Mouse (Mus musculus) megakaryocyte, embryonic 14.5 days (primary cell): ENCODE measurements around the gene Gm17662. TPM values are rescaled to one million over a fixed set of nuclear protein-coding genes. Genes with fewer than 3 reads are reported as not detected.

ENCODE experiments used
- H3K27me3 ChIP-seq: replicated peaks from 2 replicates; pipeline ENCODE3; 2012; ENCODE audit warnings: inconsistent platforms
- H3K36me3 ChIP-seq: replicated peaks from 2 replicates; pipeline ENCODE3; 2012; ENCODE audit warnings: low read length, inconsistent platforms, mixed read lengths
- H3K4me1 ChIP-seq: 2 replicates; pipeline ENCODE4 v1.6.1; 2012; ENCODE audit warnings: inconsistent platforms
- H3K4me3 ChIP-seq: replicated peaks from 2 replicates; pipeline ENCODE3; 2012; ENCODE audit warnings: moderate library complexity, mild to moderate bottlenecking, inconsistent platforms
- H3K9me3 ChIP-seq: 2 replicates; pipeline ENCODE4 v1.6.1; 2012; ENCODE audit warnings: inconsistent platforms
- FLI1 ChIP-seq: IDR thresholded peaks from 2 replicates; pipeline ENCODE4 v1.6.1; 2012; ENCODE audit warnings: low read length, inconsistent platforms, mixed read lengths
- GATA1 ChIP-seq: IDR thresholded peaks from 3 replicates; pipeline ENCODE4 v1.6.1; 2012; ENCODE audit warnings: mixed read lengths, low read length, inconsistent platforms, borderline replicate concordance
- polyA plus RNA-seq: library from polyadenylated mRNA; stranded (reverse); fragments of >175 nt; gene quantifications from 2 replicates; pipeline ENCODE4 v1.2.3, GENCODE M21; 2012; ENCODE audit warnings: low replicate concordance; ENCODE audit not compliant: insufficient read depth

Gene Gm17662
- polyA plus RNA-seq, 1 experiment, result not detected

GRCm38 (mm10) chr4:104876323-104876722, 19.2 kb downstream of the Gm17662 start, which contains the start of gene C8a:
TSS of gene C8a (minus strand) at chr4:104876398.
- no peaks in the 10 kb centered on the region for H3K36me3 ChIP-seq
- H3K9me3 ChIP-seq, result no peaks in the 10 kb centered on the region
- no peak within 1 kb of the TSS for H3K4me3 ChIP-seq
- TF ChIP-seq GATA1, result no peak
- H3K27me3 ChIP-seq, result no peaks in the 10 kb centered on the region
- no peaks in the 10 kb centered on the region for H3K4me1 ChIP-seq

- no peaks in the 10 kb centered on the region for H3K36me3 ChIP-seq
- H3K4me3 ChIP-seq, result no peak overlapping the region
- TF ChIP-seq GATA1 (no peak), FLI1 (no peak)
- H3K9me3 ChIP-seq, result 0 out of 2 replicates have a peak, but pooled peaks cover 3% of the 10 kb centered on the region
- no peaks in the 10 kb centered on the region for H3K27me3 ChIP-seq
- H3K4me1 ChIP-seq, result no peaks in the 10 kb centered on the region
These were observed 30.4 kb downstream of the Gm17662 start for GRCm38 (mm10) chr4:104887486-104887885.

GRCm38 (mm10) chr4:104888499-104889262, 31.6 kb downstream of the Gm17662 start:
- no peak for TF ChIP-seq GATA1
- no peak for TF ChIP-seq FLI1
- no peaks in the 10 kb centered on the region for H3K4me1 ChIP-seq

GRCm38 (mm10) chr4:104891708-104892107, 34.6 kb downstream of the Gm17662 start:
- H3K9me3 ChIP-seq, result 0 out of 2 replicates have a peak, but pooled peaks cover 3% of the 10 kb centered on the region
- no peaks in the 10 kb centered on the region for H3K36me3 ChIP-seq

More at GRCm38 (mm10) chr4:104888499-104889262, 31.6 kb downstream of the Gm17662 start:
- Histone ChIP-seq H3K36me3 (no peaks in the 10 kb centered on the region), H3K27me3 (no peaks in the 10 kb centered on the region), H3K4me3 (no peak overlapping the region), H3K9me3 (0 out of 2 replicates have a peak, but pooled peaks cover 3% of the 10 kb centered on the region)

GRCm38 (mm10) chr4:104893588-104893987, 36.5 kb downstream of the Gm17662 start:
- Histone ChIP-seq H3K36me3 (no peaks in the 10 kb centered on the region), H3K27me3 (no peaks in the 10 kb centered on the region), H3K4me1 (no peaks in the 10 kb centered on the region), H3K4me3 (no peak overlapping the region), H3K9me3 (no peaks in the 10 kb centered on the region)
- TF ChIP-seq GATA1 (no peak), FLI1 (no peak)

More at GRCm38 (mm10) chr4:104891708-104892107, 34.6 kb downstream of the Gm17662 start:
- no peaks in the 10 kb centered on the region for H3K27me3 ChIP-seq
- no peaks in the 10 kb centered on the region for H3K4me1 ChIP-seq
- no peak overlapping the region for H3K4me3 ChIP-seq
- TF ChIP-seq GATA1, result no peak
- no peak for TF ChIP-seq FLI1

- Histone ChIP-seq H3K27me3 (no peaks in the 10 kb centered on the region), H3K4me3 (no peak overlapping the region), H3K9me3 (no peaks in the 10 kb centered on the region), H3K4me1 (no peaks in the 10 kb centered on the region), H3K36me3 (no peaks in the 10 kb centered on the region)
- no peak for TF ChIP-seq GATA1
- TF ChIP-seq FLI1, result no peak
These were observed 37.0 kb downstream of the Gm17662 start for GRCm38 (mm10) chr4:104894004-104894734.

GRCm38 (mm10) chr4:104902836-104903235, 45.7 kb downstream of the Gm17662 start:
- no peaks in the 10 kb centered on the region for H3K4me1 ChIP-seq
- H3K9me3 ChIP-seq, result peaks cover 19% of the 10 kb centered on the region
- H3K36me3 ChIP-seq, result no peaks in the 10 kb centered on the region
- H3K27me3 ChIP-seq, result no peaks in the 10 kb centered on the region
- H3K4me3 ChIP-seq, result no peak overlapping the region
- no peak for TF ChIP-seq GATA1
- no peak for TF ChIP-seq FLI1

GRCm38 (mm10) chr4:104905049-104905448, 47.9 kb downstream of the Gm17662 start:
- Histone ChIP-seq H3K4me3 (no peak overlapping the region), H3K4me1 (no peaks in the 10 kb centered on the region), H3K36me3 (no peaks in the 10 kb centered on the region), H3K9me3 (peaks cover 13% of the 10 kb centered on the region), H3K27me3 (no peaks in the 10 kb centered on the region)
- no peak for TF ChIP-seq GATA1
- no peak for TF ChIP-seq FLI1

Other genes with a start within 250 kb of the Gm17662 start
- not detected in 2 replicates for gene C8b, start 91.0 kb upstream of the Gm17662 start, polyA plus RNA-seq
- gene C8a, start 19.1 kb downstream of the Gm17662 start, polyA plus RNA-seq, result not detected in 2 replicates
- not detected in 2 replicates for gene Fyb2, start 56.1 kb downstream of the Gm17662 start, polyA plus RNA-seq